Mouse (Mus musculus) ES-Bruce4 (cell line): ENCODE measurements around the gene Furin. TPM values are rescaled to one million over a fixed set of nuclear protein-coding genes. Genes with fewer than 3 reads are reported as not detected.

Source experiments
- H3K27ac ChIP-seq: 2 replicates; pipeline ENCODE4 v1.5.1; 2012; ENCODE audit warnings: low read length, inconsistent platforms; ENCODE audit not compliant: insufficient read depth
- H3K27me3 ChIP-seq: 2 replicates; pipeline ENCODE4 v1.6.1; 2012; ENCODE audit warnings: mild to moderate bottlenecking, low read length, inconsistent platforms; ENCODE audit not compliant: control insufficient read depth, poor library complexity, insufficient read depth, severe bottlenecking
- H3K36me3 ChIP-seq: 2 replicates; pipeline ENCODE4 v1.6.1; 2012; ENCODE audit warnings: inconsistent platforms, mild to moderate bottlenecking, low read length, moderate library complexity; ENCODE audit not compliant: control insufficient read depth, poor library complexity, insufficient read depth, severe bottlenecking
- H3K4me1 ChIP-seq: one replicate; pipeline ENCODE4 v1.8.1; 2011; ENCODE audit warnings: low read length; ENCODE audit not compliant: control insufficient read depth, insufficient read depth
- H3K4me3 ChIP-seq: 2 replicates; pipeline ENCODE4 v1.5.1; 2011; ENCODE audit warnings: low read depth, mild to moderate bottlenecking, low read length
- H3K9ac ChIP-seq: 2 replicates; pipeline ENCODE4 v1.6.1; 2012; ENCODE audit warnings: low read depth, mild to moderate bottlenecking, inconsistent platforms; ENCODE audit not compliant: poor library complexity, severe bottlenecking
- H3K9me3 ChIP-seq: replicated peaks from 2 replicates; pipeline ENCODE4 v1.6.1; 2012; ENCODE audit warnings: mild to moderate bottlenecking, low read length, inconsistent platforms; ENCODE audit not compliant: control insufficient read depth, poor library complexity, insufficient read depth, severe bottlenecking
- CTCF ChIP-seq: IDR thresholded peaks from one replicate; pipeline ENCODE4 v1.8.1; 2011; ENCODE audit warnings: low read depth, low read length
- EP300 ChIP-seq: IDR thresholded peaks from 2 replicates; pipeline ENCODE4 v1.6.1; 2011; ENCODE audit warnings: low read depth, low read length; ENCODE audit not compliant: insufficient read depth
- POLR2A ChIP-seq: IDR thresholded peaks from one replicate; pipeline ENCODE4 v1.8.1; 2011; ENCODE audit warnings: low read length; ENCODE audit not compliant: insufficient read depth
- polyA plus RNA-seq: library from polyadenylated mRNA; stranded (reverse); fragments of >200 nt; gene quantifications from 2 replicates; pipeline ENCODE4 v1.2.4, GENCODE M21; 2011; ENCODE audit warnings: low read depth; ENCODE audit not compliant: missing spikeins, insufficient read depth, insufficient read length

Gene Furin
- polyA plus RNA-seq, 1 experiment: 32.5 TPM

DNA sequence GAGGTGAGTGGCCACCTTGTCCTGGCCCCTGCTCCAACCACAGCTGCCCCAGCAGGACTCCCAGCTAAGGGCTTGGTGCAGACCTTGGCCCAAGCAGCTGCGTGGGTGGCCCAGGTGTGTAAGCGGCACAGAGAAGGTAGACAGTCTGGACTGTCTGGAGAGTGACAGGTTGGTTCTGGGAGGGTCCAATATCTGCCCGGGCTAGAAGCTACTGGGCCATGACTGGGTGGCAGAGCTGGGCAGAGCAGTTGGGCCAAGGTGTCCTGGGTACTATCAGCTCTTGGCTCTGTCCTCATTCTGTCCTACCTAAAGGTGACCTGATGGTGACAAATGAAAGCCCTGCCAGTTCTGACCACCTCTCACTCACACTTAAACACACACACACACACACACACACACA, 37.9 kb upstream of the Furin start:
- TF ChIP-seq EP300 (no peak), CTCF (no peak), POLR2A (no peak)
- no peaks in the 10 kb centered on the region for H3K9me3 ChIP-seq
- H3K4me1 ChIP-seq: no peaks in the 10 kb centered on the region
- no peaks in the 10 kb centered on the region for H3K27me3 ChIP-seq
- no peak overlapping the region for H3K9ac ChIP-seq
- no peak overlapping the region for H3K27ac ChIP-seq
- no peaks in the 10 kb centered on the region for H3K36me3 ChIP-seq
- H3K4me3 ChIP-seq: no peak overlapping the region

GRCm38 (mm10) chr7:80441986-80442904, 37.0 kb upstream of the Furin start:
- TF ChIP-seq CTCF: no peak
- no peaks in the 10 kb centered on the region for H3K4me1 ChIP-seq

DNA sequence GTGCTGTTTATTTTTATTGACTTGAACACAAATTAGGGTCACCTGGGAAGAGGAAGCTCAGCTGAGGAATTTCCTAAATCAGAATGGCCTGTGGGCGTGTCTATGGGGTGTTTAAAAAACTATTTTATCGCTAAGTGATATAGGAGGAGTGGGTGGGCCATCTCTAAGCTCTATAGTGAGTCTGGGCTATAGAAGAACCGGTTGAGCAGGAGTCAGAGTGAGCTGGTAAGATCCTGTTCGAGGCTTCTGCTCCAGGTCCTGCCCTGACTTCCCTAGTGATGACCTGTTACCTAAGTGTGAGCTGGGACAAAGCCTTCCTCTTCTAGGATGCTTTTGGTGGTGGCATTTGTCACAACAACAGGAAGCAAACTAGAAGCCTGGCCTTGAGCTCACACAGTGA, 35.4 kb upstream of the Furin start:
- Histone ChIP-seq H3K9ac (no peak overlapping the region), H3K36me3 (no peaks in the 10 kb centered on the region), H3K27me3 (no peaks in the 10 kb centered on the region), H3K4me1 (no peaks in the 10 kb centered on the region), H3K27ac (no peak overlapping the region), H3K9me3 (no peaks in the 10 kb centered on the region), H3K4me3 (no peak overlapping the region)
- TF ChIP-seq CTCF: no peak
- no peak for TF ChIP-seq POLR2A
- no peak for TF ChIP-seq EP300

More at GRCm38 (mm10) chr7:80441986-80442904, 37.0 kb upstream of the Furin start:
- no peak overlapping the region for H3K9ac ChIP-seq
- no peaks in the 10 kb centered on the region for H3K27me3 ChIP-seq
- H3K36me3 ChIP-seq: no peaks in the 10 kb centered on the region
- no peak overlapping the region for H3K27ac ChIP-seq
- H3K9me3 ChIP-seq: no peaks in the 10 kb centered on the region
- no peak overlapping the region for H3K4me3 ChIP-seq

- Histone ChIP-seq H3K36me3 (no peaks in the 10 kb centered on the region), H3K9me3 (no peaks in the 10 kb centered on the region), H3K4me3 (no peak overlapping the region), H3K4me1 (no peaks in the 10 kb centered on the region), H3K27ac (no peak overlapping the region), H3K9ac (no peak overlapping the region), H3K27me3 (no peaks in the 10 kb centered on the region)
- TF ChIP-seq EP300 (no peak), CTCF (no peak), POLR2A (no peak)
Measured at GRCm38 (mm10) chr7:80439789-80440488, 34.7 kb upstream of the Furin start.

GRCm38 (mm10) chr7:80439032-80439760, 34.0 kb upstream of the Furin start:
- H3K4me3 ChIP-seq: no peak overlapping the region
- H3K9me3 ChIP-seq: no peaks in the 10 kb centered on the region
- H3K27ac ChIP-seq: no peak overlapping the region
- no peak for TF ChIP-seq POLR2A
- TF ChIP-seq EP300: no peak
- no peak for TF ChIP-seq CTCF
- H3K9ac ChIP-seq: no peak overlapping the region
- H3K36me3 ChIP-seq: no peaks in the 10 kb centered on the region
- no peaks in the 10 kb centered on the region for H3K27me3 ChIP-seq
- no peaks in the 10 kb centered on the region for H3K4me1 ChIP-seq
